Mouse (Mus musculus): ENCODE results near the gene Prickle3. TPM values are rescaled to one million over a fixed set of nuclear protein-coding genes. Genes with fewer than 3 reads are reported as not detected.

Prickle3 gene
- total RNA-seq, 1 experiment from 2014 or later, result 16.0 TPM

Other genes with a start within 250 kb of the Prickle3 start
- 0.48 and 1.1 TPM in 2 replicates for gene Foxp3, start 83.6 kb upstream of the Prickle3 start, total RNA-seq (2021)
- gene Ppp1r3f, start 83.0 kb upstream of the Prickle3 start, total RNA-seq (2021), result 3.0 and 4.1 TPM in 2 replicates
- gene Ccdc22, start 51.7 kb upstream of the Prickle3 start, total RNA-seq (2021), result 17.7 and 20.7 TPM in 2 replicates
- gene Cacna1f, start 50.2 kb upstream of the Prickle3 start, total RNA-seq (2021), result not detected in 2 replicates
- 41.0 and 57.2 TPM in 2 replicates for gene Syp, start 18.8 kb upstream of the Prickle3 start, total RNA-seq (2021)
- gene Plp2, start 14.1 kb downstream of the Prickle3 start, total RNA-seq (2021), result 75.2 and 76.6 TPM in 2 replicates
- 4.2 and 5.1 TPM in 2 replicates for gene Magix, start 24.0 kb downstream of the Prickle3 start, total RNA-seq (2021)
- gene Gpkow, start 39.9 kb downstream of the Prickle3 start, total RNA-seq (2021), result 45.4 and 47.9 TPM in 2 replicates
- 51.1 and 57.3 TPM in 2 replicates for gene Wdr45, start 57.1 kb downstream of the Prickle3 start, total RNA-seq (2021)
- gene Gm45208, start 65.0 kb downstream of the Prickle3 start, total RNA-seq (2021), result 0.52 TPM in 1 of 2 replicates, not detected in the other
- gene Praf2, start 71.2 kb downstream of the Prickle3 start, total RNA-seq (2021), result 11.1 and 11.8 TPM in 2 replicates
- 4.2 TPM in 2 replicates for gene Ccdc120, start 93.6 kb downstream of the Prickle3 start, total RNA-seq (2021)
- gene Tfe3, start 105.3 kb downstream of the Prickle3 start, total RNA-seq (2021), result 41.0 and 45.4 TPM in 2 replicates
- gene Gripap1, start 132.5 kb downstream of the Prickle3 start, total RNA-seq (2021), result 49.0 and 56.4 TPM in 2 replicates
- 0.93 and 1.3 TPM in 2 replicates for gene Kcnd1, start 165.0 kb downstream of the Prickle3 start, total RNA-seq (2021)
- gene Otud5, start 184.1 kb downstream of the Prickle3 start, total RNA-seq (2021), result 62.4 and 64.8 TPM in 2 replicates
- 7.4 and 9.8 TPM in 2 replicates for gene Pim2, start 221.0 kb downstream of the Prickle3 start, total RNA-seq (2021)
- gene Slc35a2, start 226.8 kb downstream of the Prickle3 start, total RNA-seq (2021), result 33.4 and 38.0 TPM in 2 replicates
- gene Pqbp1, start 242.0 kb downstream of the Prickle3 start, total RNA-seq (2021), result 94.6 and 98.0 TPM in 2 replicates
- 83.5 and 99.8 TPM in 2 replicates for gene Timm17b, start 242.1 kb downstream of the Prickle3 start, total RNA-seq (2021)

Measured in adrenal gland, postnatal 14 days (tissue).